Mouse (Mus musculus) hindbrain, embryonic 10.5 days (tissue): ENCODE measurements around the gene Khdc1a. TPM values are rescaled to one million over a fixed set of nuclear protein-coding genes. Genes with fewer than 3 reads are reported as not detected.
"Not testable (repeated sequence)": the region's sequence is repeated elsewhere in the genome, so short reads cannot be mapped to it uniquely, and the experiment has no call there.

Experiments used
- DNase-seq: peaks from one replicate; pipeline ENCODE4 v3.0.0-alpha.2; 2017; ENCODE audit warnings: low spot score
- H3K27ac ChIP-seq: fragments of 300-500 bp; sonication (generic); 2 replicates; pipeline ENCODE4 v1.5.1; 2016; ENCODE audit warnings: mild to moderate bottlenecking, moderate library complexity
- H3K27me3 ChIP-seq: fragments of 300-500 bp; sonication (generic); 2 replicates; pipeline ENCODE4 v1.6.1; 2016; ENCODE audit warnings: mild to moderate bottlenecking; ENCODE audit not compliant: poor library complexity, insufficient read depth, severe bottlenecking
- H3K36me3 ChIP-seq: fragments of 300-500 bp; sonication (generic); 2 replicates; pipeline ENCODE4 v1.6.1; 2016; ENCODE audit warnings: mild to moderate bottlenecking, moderate library complexity
- H3K4me1 ChIP-seq: fragments of 300-500 bp; sonication (generic); replicated peaks from 2 replicates; pipeline ENCODE4 v1.6.1; 2016; ENCODE audit warnings: mild to moderate bottlenecking
- H3K4me3 ChIP-seq: fragments of 300-500 bp; sonication (generic); 2 replicates; pipeline ENCODE4 v1.5.1; 2016; ENCODE audit warnings: mild to moderate bottlenecking, moderate library complexity
- H3K9me3 ChIP-seq: fragments of 300-500 bp; sonication (generic); 2 replicates; pipeline ENCODE4 v1.6.1; 2016; ENCODE audit warnings: mild to moderate bottlenecking, moderate library complexity
- WGBS: fragments of 180-500 bp; shearing (Covaris S2); methylation state at CpG from one replicate; pipeline ENCODE4 v1.1.7; 2016; 5-methylcytosine and 5-hydroxymethylcytosine counted together
- polyA plus RNA-seq: library from polyadenylated mRNA; unstranded; fragments of >200 nt; fragmentation: Nextera tagmentation; extraction: Ambion mirVana; gene quantifications from 2 replicates; pipeline ENCODE4 v1.2.1, GENCODE M21; 2016

Gene Khdc1a
- polyA plus RNA-seq, 1 experiment from 2014 or later: not detected

DNA sequence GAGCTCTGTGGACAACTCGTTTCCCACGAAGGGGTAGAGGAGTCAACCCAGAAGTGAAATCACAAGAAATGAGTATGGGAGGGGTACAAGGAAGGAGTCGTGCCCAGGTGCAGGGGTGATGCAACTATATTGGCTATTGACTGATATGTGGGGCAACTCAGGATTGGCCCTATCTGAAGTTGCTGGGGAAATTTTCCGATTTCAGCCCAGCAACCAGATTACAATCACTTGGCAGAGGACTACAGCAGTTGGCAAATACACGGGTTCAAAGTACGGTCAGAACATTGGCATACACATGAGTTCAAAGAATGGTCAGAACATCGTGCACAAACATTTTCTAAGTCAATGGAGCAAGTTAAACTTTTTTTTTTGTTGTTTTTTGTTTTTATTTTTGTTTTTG is 22.7 kb upstream of the Khdc1a start:
- WGBS: 94% methylated on average over 7 of the region's 7 CpGs
- Histone ChIP-seq H3K4me3 (no peak overlapping the region), H3K36me3 (no peaks in the 10 kb centered on the region), H3K27ac (no peak overlapping the region), H3K9me3 (0 out of 2 replicates have a peak, but pooled peaks cover 8% of the 10 kb centered on the region), H3K4me1 (no peaks in the 10 kb centered on the region), H3K27me3 (no peaks in the 10 kb centered on the region)
- no peak for DNase-seq

DNA sequence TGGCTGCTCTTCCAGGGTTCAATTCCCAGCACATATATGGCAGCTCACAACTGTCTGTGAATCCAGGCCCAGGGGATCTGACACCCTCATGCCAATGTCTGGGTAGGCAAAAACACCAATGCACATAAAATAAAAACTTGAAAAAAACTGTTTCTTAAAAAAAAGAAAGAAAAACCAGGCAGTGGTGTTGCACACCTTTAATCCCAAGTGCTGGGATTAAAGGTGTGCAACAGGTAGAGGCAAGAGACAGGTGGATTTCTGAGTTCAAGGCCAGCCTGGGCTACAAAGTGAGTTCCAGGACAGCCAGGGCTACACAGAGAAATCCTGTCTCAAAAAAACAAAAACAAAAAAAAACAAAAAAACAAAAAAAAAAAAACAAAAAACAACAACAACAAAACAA is 18.3 kb upstream of the Khdc1a start:
- not testable (repeated sequence) for H3K4me3 ChIP-seq, H3K27me3 ChIP-seq, H3K36me3 ChIP-seq, H3K9me3 ChIP-seq, H3K4me1 ChIP-seq, DNase-seq, H3K27ac ChIP-seq

DNA sequence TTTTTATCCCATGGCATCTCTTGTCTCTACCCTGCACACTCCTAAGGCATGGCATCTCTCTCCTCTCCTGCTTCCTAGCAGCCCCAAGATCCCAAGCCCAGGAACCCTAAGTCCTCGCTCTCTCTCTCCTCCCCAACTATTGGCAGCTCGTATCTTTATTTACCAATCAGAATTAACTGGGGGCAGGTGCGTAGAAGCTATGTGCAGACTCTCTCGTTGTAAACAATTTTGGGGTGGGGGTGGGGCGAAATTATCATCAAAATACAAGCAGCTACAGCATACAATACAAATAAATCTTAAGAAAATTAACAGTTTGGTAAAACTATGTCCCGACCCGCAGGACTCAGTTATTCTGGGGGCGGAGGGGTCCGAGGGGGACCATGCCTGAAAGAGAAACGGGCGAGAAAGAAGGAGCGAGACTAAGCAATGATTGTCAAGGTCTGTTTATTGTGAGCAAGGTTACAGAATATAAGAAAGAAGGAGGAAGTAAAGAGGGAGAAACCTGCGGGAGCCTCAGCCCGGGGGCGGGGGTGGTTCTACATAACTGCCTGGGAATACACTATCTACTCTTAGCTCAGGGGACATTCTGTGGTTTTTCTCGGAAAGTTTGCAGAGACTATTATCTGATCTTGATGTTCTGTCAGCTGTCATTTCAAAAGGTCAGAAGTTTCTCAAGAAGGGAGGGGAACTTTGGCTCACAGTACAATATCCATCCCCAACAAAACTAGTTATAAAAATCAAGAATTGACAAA is 16.0 kb upstream of the Khdc1a start:
- DNase-seq: no peak
- Histone ChIP-seq H3K9me3 (0 out of 2 replicates have a peak, but pooled peaks cover 3% of the 10 kb centered on the region), H3K27me3 (no peaks in the 10 kb centered on the region), H3K4me3 (no peak overlapping the region), H3K36me3 (no peaks in the 10 kb centered on the region), H3K27ac (no peak overlapping the region), H3K4me1 (no peaks in the 10 kb centered on the region)
- 88% methylated on average over 16 of the region's 16 CpGs for WGBS

DNA sequence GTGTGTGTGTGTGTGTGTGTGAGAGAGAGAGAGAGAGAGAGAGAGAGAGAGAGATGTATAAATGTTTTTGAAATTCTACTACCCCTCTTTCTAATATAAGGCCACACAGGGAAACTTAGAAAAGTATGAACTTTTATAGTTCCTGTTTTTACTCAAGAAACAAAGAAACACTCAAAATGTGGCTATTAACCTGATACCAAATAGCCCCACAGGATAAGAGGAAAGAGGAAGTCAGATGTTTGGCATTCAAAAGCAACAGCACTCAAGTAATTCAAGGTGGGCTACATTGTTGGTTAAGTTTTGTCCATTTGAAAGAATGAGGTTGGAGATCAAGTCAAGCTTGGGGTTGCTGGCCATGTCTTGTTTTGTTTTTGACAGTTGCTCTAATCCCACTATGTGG is 13.6 kb upstream of the Khdc1a start:
- no peak for DNase-seq
- Histone ChIP-seq H3K9me3 (0 out of 2 replicates have a peak, but pooled peaks cover 3% of the 10 kb centered on the region), H3K4me1 (no peaks in the 10 kb centered on the region), H3K27ac (no peak overlapping the region), H3K27me3 (no peaks in the 10 kb centered on the region), H3K36me3 (no peaks in the 10 kb centered on the region), H3K4me3 (no peak overlapping the region)

DNA sequence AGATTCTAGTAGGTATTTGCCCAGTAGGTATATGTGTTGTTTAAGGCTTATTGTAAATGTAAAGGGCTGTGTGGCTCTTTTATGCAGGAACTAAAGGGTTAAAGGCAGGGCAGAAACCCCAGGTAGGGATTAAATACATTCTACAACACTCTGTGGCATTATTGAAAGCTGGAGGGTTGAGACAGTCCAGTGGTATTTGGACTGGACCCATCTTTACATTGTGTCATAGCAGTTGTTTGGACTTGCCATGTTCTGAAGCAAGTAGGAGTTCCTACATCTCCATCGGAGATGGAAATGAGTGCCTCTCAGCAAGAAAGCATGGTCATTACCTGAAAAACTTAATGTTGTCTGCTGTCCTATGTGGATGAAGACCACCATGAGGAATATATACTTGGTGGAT is 8.7 kb upstream of the Khdc1a start:
- no peaks in the 10 kb centered on the region for H3K36me3 ChIP-seq
- no peak overlapping the region for H3K27ac ChIP-seq
- WGBS: 94% methylated on average over 1 of the region's 1 CpGs
- no peak overlapping the region for H3K4me3 ChIP-seq
- 0 out of 2 replicates have a peak, but pooled peaks cover 5% of the 10 kb centered on the region for H3K9me3 ChIP-seq
- H3K27me3 ChIP-seq: no peaks in the 10 kb centered on the region
- no peak for DNase-seq
- H3K4me1 ChIP-seq: no peaks in the 10 kb centered on the region

DNA sequence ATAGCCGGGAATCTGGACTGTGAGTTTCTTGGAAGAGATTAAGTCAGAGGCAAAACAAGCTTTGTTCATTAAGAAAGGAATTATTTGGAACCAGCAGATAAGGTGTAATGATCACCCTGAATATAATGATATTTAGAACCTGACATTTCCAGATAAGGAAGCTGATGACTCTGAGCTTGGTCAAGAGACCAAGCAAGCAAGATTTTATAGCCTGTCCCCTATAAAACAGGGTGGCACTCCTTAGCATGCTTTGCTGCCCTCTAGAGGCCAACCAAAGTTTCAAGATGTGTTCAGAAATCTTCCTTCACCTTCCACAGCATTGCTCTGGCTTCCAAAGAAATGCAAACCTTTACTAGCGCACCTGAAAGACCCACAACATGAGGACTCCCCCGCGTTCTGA is 5.2 kb upstream of the Khdc1a start:
- Histone ChIP-seq H3K4me3 (no peak overlapping the region), H3K36me3 (no peaks in the 10 kb centered on the region), H3K9me3 (0 out of 2 replicates have a peak, but pooled peaks cover 2% of the 10 kb centered on the region), H3K4me1 (no peaks in the 10 kb centered on the region), H3K27me3 (no peaks in the 10 kb centered on the region), H3K27ac (no peak overlapping the region)
- peak; percentile 12 for DNase-seq
- 59% methylated on average over 4 of the region's 4 CpGs for WGBS

DNA sequence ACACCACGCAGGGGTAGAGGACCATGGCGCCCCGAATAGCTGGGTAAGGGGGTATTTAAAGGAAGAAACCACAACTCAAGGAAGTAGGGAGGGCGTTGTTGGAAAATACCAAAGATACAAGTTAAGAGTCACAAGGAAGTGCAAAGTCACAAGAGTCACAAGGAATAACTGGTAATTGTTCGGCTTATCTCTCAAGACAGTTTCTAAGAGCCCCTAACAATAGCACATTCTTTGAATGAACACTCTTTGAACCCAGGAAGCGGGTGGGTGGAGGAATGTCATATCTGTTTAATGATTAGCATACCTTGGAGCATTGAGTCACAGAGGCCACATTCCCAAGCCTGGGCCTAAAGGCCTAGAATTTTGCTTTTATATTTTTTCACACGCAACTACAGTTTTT is 4.7 kb upstream of the Khdc1a start:
- WGBS: 90% methylated on average over 7 of the region's 7 CpGs

DNA sequence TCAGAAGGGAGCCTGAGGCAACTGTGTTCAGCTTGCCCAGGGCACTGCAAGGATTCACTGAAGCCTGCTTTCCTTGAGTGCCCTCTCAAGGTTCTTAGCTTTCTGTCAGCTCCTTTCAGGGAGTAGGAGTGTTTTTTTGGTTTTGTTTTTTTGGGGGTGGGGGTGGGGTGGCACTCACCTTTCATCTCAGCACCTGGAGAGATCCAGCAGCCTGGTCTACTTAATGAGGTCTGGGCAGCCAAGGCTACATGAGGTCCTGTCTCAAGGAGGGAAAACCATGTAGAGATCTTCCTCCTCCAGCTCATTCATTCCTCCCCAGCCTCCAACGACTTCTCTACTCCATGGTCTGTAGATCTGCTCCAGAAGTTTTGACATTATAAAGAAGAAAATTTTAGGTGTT is 18.6 kb downstream of the Khdc1a start, which contains the start of gene Khdc1c:
Khdc1c (plus strand) TSS at position 301 of the 400 bp plus-strand sequence.
- H3K36me3 ChIP-seq, H3K9me3 ChIP-seq, H3K4me1 ChIP-seq, H3K27ac ChIP-seq, DNase-seq, H3K4me3 ChIP-seq, H3K27me3 ChIP-seq: not testable (repeated sequence)
- 85% methylated on average over 1 of the region's 1 CpGs for WGBS

More for the DNA sequence above, 4.7 kb upstream of the Khdc1a start:
- H3K4me3 ChIP-seq, H3K9me3 ChIP-seq, H3K27me3 ChIP-seq, H3K27ac ChIP-seq, H3K4me1 ChIP-seq, H3K36me3 ChIP-seq, DNase-seq: not testable (repeated sequence)

DNA sequence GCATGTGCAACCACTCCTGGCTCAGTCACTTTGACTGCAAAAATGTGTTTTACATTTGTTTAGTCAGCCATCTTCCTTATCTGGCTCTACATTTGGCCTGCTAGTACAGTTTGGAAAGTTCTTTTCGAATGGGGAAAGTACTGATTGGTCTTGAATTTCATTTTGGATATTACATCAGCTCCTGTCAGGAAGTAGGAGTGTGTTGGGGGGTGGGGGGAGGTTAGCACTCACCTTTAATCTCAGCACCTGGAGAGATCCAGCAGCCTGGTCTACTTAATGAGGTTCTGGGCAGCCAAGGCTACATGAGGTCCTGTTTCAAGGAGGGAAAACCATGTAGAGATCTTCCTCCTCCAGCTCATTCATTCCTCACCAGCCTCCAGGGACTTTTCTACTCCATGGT is 33.8 kb downstream of the Khdc1a start, which contains the start of gene Khdc1b:
Khdc1b (plus strand) TSS at position 301 of the 400 bp plus-strand sequence.
- DNase-seq: no peak
- H3K36me3 ChIP-seq: no peaks in the 10 kb centered on the region
- H3K27ac ChIP-seq: no peak within 1 kb of the TSS
- 83% methylated on average over 1 of the region's 1 CpGs for WGBS
- no peak within 1 kb of the TSS for H3K4me3 ChIP-seq
- no peaks in the 10 kb centered on the region for H3K27me3 ChIP-seq
- H3K9me3 ChIP-seq: 0 out of 2 replicates have a peak, but pooled peaks cover 7% of the 10 kb centered on the region
- H3K4me1 ChIP-seq: no peaks in the 10 kb centered on the region

DNA sequence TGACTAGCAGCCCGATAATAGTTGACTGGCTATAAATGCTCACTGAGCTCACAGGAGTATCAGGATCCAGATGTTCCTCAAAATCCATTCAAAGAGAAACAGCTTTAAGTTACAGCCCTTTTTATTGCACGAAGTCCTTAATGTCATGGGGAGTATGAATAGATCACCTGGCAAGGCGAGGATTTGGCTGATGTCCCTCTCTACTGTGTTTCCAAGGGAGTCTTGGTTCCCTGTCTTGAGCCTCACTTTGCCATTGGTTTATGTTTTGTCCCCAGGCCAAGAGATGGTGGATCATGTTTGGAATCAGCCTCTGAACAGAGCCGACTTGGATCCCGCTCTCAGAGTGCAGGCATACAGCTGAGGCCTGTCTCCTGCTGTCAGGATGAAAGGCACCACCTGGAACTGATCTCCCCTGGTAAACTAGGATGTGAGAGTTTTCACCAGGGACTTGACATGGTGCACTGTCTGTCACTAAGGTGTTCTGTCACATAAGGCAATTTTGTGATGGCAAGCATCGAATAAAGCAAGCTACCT is 41.8 kb downstream of the Khdc1a start:
- DNase-seq: no peak
- Histone ChIP-seq H3K9me3 (no peaks in the 10 kb centered on the region), H3K4me1 (no peaks in the 10 kb centered on the region), H3K4me3 (no peak overlapping the region), H3K36me3 (no peaks in the 10 kb centered on the region), H3K27ac (no peak overlapping the region), H3K27me3 (no peaks in the 10 kb centered on the region)
- 75% methylated on average over 6 of the region's 6 CpGs for WGBS

Other genes starting within 250 kb of the Khdc1a start
- gene Tmem14a, start 131.1 kb upstream of the Khdc1a start, polyA plus RNA-seq: 10.5 and 11.1 TPM in 2 replicates
- 0.21 and 0.26 TPM in 2 replicates for gene Gsta3, start 109.1 kb upstream of the Khdc1a start, polyA plus RNA-seq
- not detected in 2 replicates for gene Khdc1c, start 18.7 kb downstream of the Khdc1a start, polyA plus RNA-seq
- gene Khdc1b, start 33.9 kb downstream of the Khdc1a start, polyA plus RNA-seq: 0.07 TPM in 1 of 2 replicates, not detected in the other